Mouse (Mus musculus): ENCODE data around the gene Cux2. TPM values are rescaled to one million over a fixed set of nuclear protein-coding genes. Genes with fewer than 3 reads are reported as not detected.

Gene Cux2
- polyA plus RNA-seq, 1 experiment from 2014 or later: 9.0 TPM

GRCm38 (mm10) chr5:121841973-121842372 lies 207.9 kb downstream of the Cux2 start:
- H3K36me3 ChIP-seq (ENCODE audit: insufficient read depth, low read length): no peaks in the 10 kb centered on the region
- H3K27me3 ChIP-seq (ENCODE audit: insufficient read depth, low read length): peaks cover 10% of the 10 kb centered on the region; the same call in 1 of the 2 replicates
- H3K27ac ChIP-seq (ENCODE audit: low read length): no peak overlapping the region
- peaks cover 38% of the 10 kb centered on the region for H3K4me1 ChIP-seq (ENCODE audit: insufficient read depth, low read length)
- no peaks in the 10 kb centered on the region for H3K9me3 ChIP-seq (ENCODE audit: low read length)
- no peak overlapping the region for H3K4me3 ChIP-seq (ENCODE audit: low read length)
- ATAC-seq (ENCODE audit: low FRiP score, low TSS enrichment): no peak
- no peak overlapping the region; the same call in 1 of the 2 replicates for H3K9ac ChIP-seq (replicated peaks; ENCODE audit: low read length)
- WGBS: 47% methylated on average over 10 of the region's 10 CpGs
- H3K4me2 ChIP-seq (replicated peaks; ENCODE audit: low read depth, low read length): no peak overlapping the region

- 86% methylated on average over 9 of the region's 9 CpGs for whole genome bisulfite sequencing
- no peak overlapping the region for H3K27ac ChIP-seq (ENCODE audit: low read length)
- H3K4me3 ChIP-seq (ENCODE audit: low read length): no peak overlapping the region
- peaks cover 10% of the 10 kb centered on the region; the same call in 1 of the 2 replicates for H3K27me3 ChIP-seq (ENCODE audit: insufficient read depth, low read length)
- no peaks in the 10 kb centered on the region for H3K36me3 ChIP-seq (ENCODE audit: insufficient read depth, low read length)
- no peak overlapping the region for H3K9ac ChIP-seq (replicated peaks; ENCODE audit: low read length)
- no peak for ATAC-seq (ENCODE audit: low FRiP score, low TSS enrichment)
- H3K4me1 ChIP-seq (ENCODE audit: insufficient read depth, low read length): peaks cover 38% of the 10 kb centered on the region
- no peak overlapping the region for H3K4me2 ChIP-seq (replicated peaks; ENCODE audit: low read depth, low read length)
- H3K9me3 ChIP-seq (ENCODE audit: low read length): no peaks in the 10 kb centered on the region
Measured at GRCm38 (mm10) chr5:121841516-121841915, 208.4 kb downstream of the Cux2 start.

GRCm38 (mm10) chr5:121839128-121839473 lies 210.8 kb downstream of the Cux2 start:
- Histone ChIP-seq H3K27ac (ENCODE audit: low read length) (peak overlapping the region; percentile 85), H3K9me3 (ENCODE audit: low read length) (no peaks in the 10 kb centered on the region), H3K4me1 (ENCODE audit: insufficient read depth, low read length) (peaks cover 57% of the 10 kb centered on the region), H3K9ac (replicated peaks; ENCODE audit: low read length) (peak overlapping the region; percentile 51), H3K36me3 (ENCODE audit: insufficient read depth, low read length) (no peaks in the 10 kb centered on the region), H3K27me3 (ENCODE audit: insufficient read depth, low read length) (peaks cover 9% of the 10 kb centered on the region; the same call in 1 of the 2 replicates), H3K4me2 (replicated peaks; ENCODE audit: low read depth, low read length) (peak overlapping the region; percentile 97), H3K4me3 (ENCODE audit: low read length) (peak overlapping the region; percentile 87)
- ATAC-seq (ENCODE audit: low FRiP score, low TSS enrichment): no peak
- 20% methylated on average over 7 of the region's 7 CpGs for WGBS

GRCm38 (mm10) chr5:121838341-121839127 lies 211.4 kb downstream of the Cux2 start:
- no peak for ATAC-seq (ENCODE audit: low FRiP score, low TSS enrichment)
- Histone ChIP-seq H3K27me3 (ENCODE audit: insufficient read depth, low read length) (peaks cover 5% of the 10 kb centered on the region; the same call in 1 of the 2 replicates), H3K4me3 (ENCODE audit: low read length) (peak overlapping the region; percentile 87), H3K36me3 (ENCODE audit: insufficient read depth, low read length) (no peaks in the 10 kb centered on the region), H3K9ac (replicated peaks; ENCODE audit: low read length) (peak overlapping the region; percentile 51), H3K9me3 (ENCODE audit: low read length) (no peaks in the 10 kb centered on the region), H3K27ac (ENCODE audit: low read length) (peak overlapping the region; percentile 85), H3K4me1 (ENCODE audit: insufficient read depth, low read length) (peaks cover 58% of the 10 kb centered on the region), H3K4me2 (replicated peaks; ENCODE audit: low read depth, low read length) (peak overlapping the region; percentile 97)
- WGBS: 2% methylated on average over 46 of the region's 46 CpGs

- Histone ChIP-seq H3K27me3 (ENCODE audit: insufficient read depth, low read length) (no peaks in the 10 kb centered on the region), H3K4me1 (ENCODE audit: insufficient read depth, low read length) (peaks cover 59% of the 10 kb centered on the region)
- 1% methylated on average over 34 of the region's 35 CpGs for WGBS
Measured at GRCm38 (mm10) chr5:121837441-121838340, 212.2 kb downstream of the Cux2 start, which contains the start of gene Sh2b3. Gene Sh2b3, minus strand, starts transcription at chr5:121837646.

GRCm38 (mm10) chr5:121836692-121837415 lies 213.0 kb downstream of the Cux2 start:
- H3K4me1 ChIP-seq (ENCODE audit: insufficient read depth, low read length): peaks cover 59% of the 10 kb centered on the region
- peak; percentile 77 for ATAC-seq (ENCODE audit: low FRiP score, low TSS enrichment)
- H3K9me3 ChIP-seq (ENCODE audit: low read length): no peaks in the 10 kb centered on the region
- H3K4me2 ChIP-seq (replicated peaks; ENCODE audit: low read depth, low read length): peak overlapping the region; percentile 97
- no peaks in the 10 kb centered on the region for H3K36me3 ChIP-seq (ENCODE audit: insufficient read depth, low read length)
- under 1% methylated on average over 70 of the region's 77 CpGs for WGBS
- no peaks in the 10 kb centered on the region for H3K27me3 ChIP-seq (ENCODE audit: insufficient read depth, low read length)
- peak overlapping the region; percentile 87 for H3K4me3 ChIP-seq (ENCODE audit: low read length)
- peak overlapping the region; percentile 80 for H3K9ac ChIP-seq (replicated peaks; ENCODE audit: low read length)
- peak overlapping the region; percentile 88 for H3K27ac ChIP-seq (ENCODE audit: low read length)

More at GRCm38 (mm10) chr5:121837441-121838340, 212.2 kb downstream of the Cux2 start, which contains the start of gene Sh2b3:
- Histone ChIP-seq H3K36me3 (ENCODE audit: insufficient read depth, low read length) (no peaks in the 10 kb centered on the region), H3K4me2 (replicated peaks; ENCODE audit: low read depth, low read length) (peak within 1 kb of the TSS; percentile 97), H3K4me3 (ENCODE audit: low read length) (peak within 1 kb of the TSS; percentile 87), H3K9ac (replicated peaks; ENCODE audit: low read length) (peak within 1 kb of the TSS; percentile 80), H3K27ac (ENCODE audit: low read length) (peak within 1 kb of the TSS; percentile 88), H3K9me3 (ENCODE audit: low read length) (no peaks in the 10 kb centered on the region)
- no peak; the same call in 1 of the 2 replicates for ATAC-seq (ENCODE audit: low FRiP score, low TSS enrichment)

GRCm38 (mm10) chr5:121835949-121836691 lies 213.8 kb downstream of the Cux2 start:
- ATAC-seq (ENCODE audit: low FRiP score, low TSS enrichment): no peak
- WGBS: 0% methylated on average over 44 of the region's 51 CpGs
- peaks cover 61% of the 10 kb centered on the region for H3K4me1 ChIP-seq (ENCODE audit: insufficient read depth, low read length)

GRCm38 (mm10) chr5:121834991-121835747 lies 214.7 kb downstream of the Cux2 start:
- no peaks in the 10 kb centered on the region for H3K36me3 ChIP-seq (ENCODE audit: insufficient read depth, low read length)
- peak overlapping the region; percentile 88 for H3K27ac ChIP-seq (ENCODE audit: low read length)
- H3K27me3 ChIP-seq (ENCODE audit: insufficient read depth, low read length): no peaks in the 10 kb centered on the region
- no peak for ATAC-seq (ENCODE audit: low FRiP score, low TSS enrichment)
- WGBS: 10% methylated on average over 12 of the region's 12 CpGs
- peak overlapping the region; percentile 80 for H3K9ac ChIP-seq (replicated peaks; ENCODE audit: low read length)
- H3K9me3 ChIP-seq (ENCODE audit: low read length): no peaks in the 10 kb centered on the region
- peak overlapping the region; percentile 97 for H3K4me2 ChIP-seq (replicated peaks; ENCODE audit: low read depth, low read length)
- H3K4me3 ChIP-seq (ENCODE audit: low read length): peak overlapping the region; percentile 87
- peaks cover 61% of the 10 kb centered on the region for H3K4me1 ChIP-seq (ENCODE audit: insufficient read depth, low read length)

More at GRCm38 (mm10) chr5:121835949-121836691, 213.8 kb downstream of the Cux2 start:
- H3K27ac ChIP-seq (ENCODE audit: low read length): peak overlapping the region; percentile 88
- peak overlapping the region; percentile 87 for H3K4me3 ChIP-seq (ENCODE audit: low read length)
- no peaks in the 10 kb centered on the region for H3K36me3 ChIP-seq (ENCODE audit: insufficient read depth, low read length)
- H3K9ac ChIP-seq (replicated peaks; ENCODE audit: low read length): peak overlapping the region; percentile 80
- H3K4me2 ChIP-seq (replicated peaks; ENCODE audit: low read depth, low read length): peak overlapping the region; percentile 97
- H3K9me3 ChIP-seq (ENCODE audit: low read length): no peaks in the 10 kb centered on the region
- no peaks in the 10 kb centered on the region for H3K27me3 ChIP-seq (ENCODE audit: insufficient read depth, low read length)
